Mouse (Mus musculus): ENCODE data around the gene Ston2.

Ston2 gene

DNA sequence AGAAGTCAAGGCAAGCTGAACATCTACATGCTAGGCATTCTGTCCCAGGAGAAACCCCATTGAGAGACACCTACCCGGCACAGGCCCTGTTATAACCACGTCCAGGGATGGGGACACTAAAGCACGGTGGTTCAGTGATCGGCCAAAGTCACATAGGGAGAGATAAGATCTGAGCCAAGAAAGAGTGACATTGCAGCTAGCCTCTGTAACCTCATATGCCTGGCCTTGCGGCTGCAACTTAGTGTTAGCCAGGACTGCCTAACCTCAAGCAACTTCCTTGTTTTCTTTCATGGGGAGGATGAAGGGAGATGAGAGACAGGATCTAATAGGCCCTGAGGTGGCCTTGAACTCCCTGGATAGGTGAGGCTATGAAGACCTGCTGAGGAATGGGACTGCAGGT lies 122.8 kb downstream of the Ston2 start:
- DNase-seq (ENCODE audit: low read depth, low spot score) = no peak

DNA sequence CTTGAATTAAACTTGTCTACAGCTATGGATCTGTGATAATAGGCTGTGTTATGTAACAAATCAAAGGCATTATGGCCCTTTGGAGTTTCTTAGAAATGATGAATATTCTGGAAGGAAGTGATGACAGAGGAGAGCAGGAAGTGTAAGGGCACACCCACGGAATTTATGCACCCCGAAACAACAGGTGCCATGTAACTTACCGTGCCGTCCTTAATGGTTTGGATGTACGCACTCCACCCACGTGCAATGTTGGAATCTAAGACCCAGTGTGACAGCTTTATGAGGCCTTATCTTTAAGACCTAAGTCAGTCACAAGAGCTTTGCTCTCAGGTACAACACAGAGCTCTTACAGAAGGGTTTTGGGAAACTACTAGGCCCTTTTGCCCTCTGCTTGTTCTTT lies 124.9 kb downstream of the Ston2 start:
- no peak for DNase-seq (ENCODE audit: low read depth, low spot score)

DNA sequence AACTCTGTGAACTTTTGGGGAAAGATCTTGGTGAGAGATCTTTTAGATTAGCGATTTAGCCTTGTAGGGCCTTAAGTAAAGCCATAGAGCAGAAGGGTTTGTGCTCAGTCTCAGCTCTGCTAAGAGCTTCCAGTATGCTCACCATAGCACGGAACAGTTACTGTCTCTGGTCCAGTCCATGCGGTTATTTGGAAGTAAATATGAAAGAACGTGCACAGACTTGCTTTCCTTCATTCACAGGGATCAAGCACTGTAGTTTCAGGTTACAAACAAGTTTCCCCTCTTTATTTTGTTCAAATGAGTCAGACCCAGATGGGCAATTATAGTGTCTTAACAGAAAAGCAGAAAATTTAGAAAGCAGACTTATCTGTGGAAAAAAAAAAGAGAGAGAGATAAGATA lies 125.3 kb downstream of the Ston2 start:
- no peak for DNase-seq (ENCODE audit: low read depth, low spot score)

DNA sequence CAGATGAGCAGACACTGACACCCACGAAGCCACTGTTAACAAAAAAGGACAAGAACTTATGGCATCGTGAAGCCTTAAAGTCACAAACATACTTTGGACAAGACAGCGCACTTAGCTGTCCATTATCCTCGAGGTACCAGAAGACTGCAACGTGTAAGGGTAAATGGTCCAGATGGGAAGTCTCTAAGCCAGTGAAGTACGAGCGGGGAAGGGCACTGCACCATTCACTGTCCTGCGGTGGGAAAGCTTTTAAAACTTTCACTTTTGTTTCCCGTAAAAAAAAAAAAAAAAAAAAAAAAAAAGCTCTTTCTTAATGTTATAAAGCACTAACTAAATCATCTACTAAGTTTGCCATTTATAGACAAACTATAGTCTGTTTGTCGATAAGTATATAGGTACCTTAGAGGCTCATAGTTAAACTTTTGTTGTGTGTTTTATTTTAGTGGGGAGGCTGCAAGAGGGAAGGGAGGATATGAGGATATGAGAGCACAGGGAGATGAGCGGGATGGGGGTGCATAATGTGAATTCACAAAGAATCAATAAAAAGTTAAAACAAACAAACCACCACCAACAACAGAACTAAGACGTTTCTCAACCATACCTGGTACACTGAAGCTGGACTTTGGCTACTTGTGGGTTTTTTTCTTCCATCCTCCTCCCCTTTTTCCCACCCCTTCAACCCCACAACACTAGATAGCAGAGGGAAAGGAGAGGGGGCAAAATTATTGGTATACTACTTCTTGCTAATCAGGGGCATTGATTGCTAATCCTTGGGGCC lies 127.4 kb downstream of the Ston2 start:
- DNase-seq (ENCODE audit: low read depth, low spot score) = no peak

DNA sequence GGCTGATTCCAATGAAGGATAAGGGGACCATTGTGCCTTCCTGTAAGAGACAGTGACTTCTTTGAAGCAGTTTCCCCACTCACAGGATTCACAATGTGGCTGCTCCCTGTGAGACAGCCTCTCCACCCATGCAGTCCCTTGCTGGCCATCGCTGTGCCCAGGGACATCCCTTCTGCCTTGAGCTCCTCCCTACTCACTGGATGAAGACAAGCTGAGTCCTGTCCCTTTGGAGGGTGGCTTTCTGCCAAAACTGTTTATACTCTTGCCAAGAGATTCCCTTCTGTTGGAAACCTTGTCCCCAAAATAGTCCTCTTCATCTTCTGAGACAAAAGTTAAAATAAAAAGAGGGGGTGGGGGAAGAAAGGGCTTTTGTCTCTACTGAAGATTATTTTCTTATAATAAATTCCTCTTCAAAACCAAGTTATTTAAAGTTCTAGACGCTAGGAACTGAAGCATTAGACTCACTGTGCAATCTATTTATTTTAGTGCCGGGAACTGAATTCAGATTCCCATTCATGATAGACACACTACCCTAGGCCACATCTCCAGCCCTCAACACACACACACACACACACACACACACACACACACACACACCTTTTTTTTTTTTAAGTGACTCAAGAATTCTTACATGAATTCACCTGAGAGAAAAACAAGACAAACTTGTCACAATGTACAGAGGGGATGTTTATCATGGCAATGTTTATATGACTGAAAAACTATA lies 133.6 kb downstream of the Ston2 start:
- peak; percentile 49 for DNase-seq (ENCODE audit: low read depth, low spot score)

DNA sequence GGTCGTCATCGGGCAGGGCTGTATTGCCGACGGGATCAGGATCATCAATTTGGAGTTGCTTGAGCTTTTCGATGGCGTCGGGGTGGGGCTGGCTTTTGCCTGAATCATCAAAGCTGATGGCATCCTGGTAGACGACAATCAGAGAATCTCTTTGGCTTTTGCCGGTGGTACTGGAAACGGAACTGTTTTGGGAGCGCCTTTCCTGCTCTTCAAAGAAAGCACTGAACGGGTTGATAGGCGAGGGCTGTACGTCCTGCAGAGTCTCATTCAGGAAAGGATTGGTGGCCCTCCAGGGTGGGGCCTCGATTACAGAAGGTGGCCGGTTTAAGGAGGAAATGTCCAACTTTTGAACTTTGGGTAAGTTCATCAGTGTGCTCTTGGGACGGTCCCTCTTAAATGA lies 139.8 kb downstream of the Ston2 start:
- no peak for DNase-seq (ENCODE audit: low read depth, low spot score)

DNA sequence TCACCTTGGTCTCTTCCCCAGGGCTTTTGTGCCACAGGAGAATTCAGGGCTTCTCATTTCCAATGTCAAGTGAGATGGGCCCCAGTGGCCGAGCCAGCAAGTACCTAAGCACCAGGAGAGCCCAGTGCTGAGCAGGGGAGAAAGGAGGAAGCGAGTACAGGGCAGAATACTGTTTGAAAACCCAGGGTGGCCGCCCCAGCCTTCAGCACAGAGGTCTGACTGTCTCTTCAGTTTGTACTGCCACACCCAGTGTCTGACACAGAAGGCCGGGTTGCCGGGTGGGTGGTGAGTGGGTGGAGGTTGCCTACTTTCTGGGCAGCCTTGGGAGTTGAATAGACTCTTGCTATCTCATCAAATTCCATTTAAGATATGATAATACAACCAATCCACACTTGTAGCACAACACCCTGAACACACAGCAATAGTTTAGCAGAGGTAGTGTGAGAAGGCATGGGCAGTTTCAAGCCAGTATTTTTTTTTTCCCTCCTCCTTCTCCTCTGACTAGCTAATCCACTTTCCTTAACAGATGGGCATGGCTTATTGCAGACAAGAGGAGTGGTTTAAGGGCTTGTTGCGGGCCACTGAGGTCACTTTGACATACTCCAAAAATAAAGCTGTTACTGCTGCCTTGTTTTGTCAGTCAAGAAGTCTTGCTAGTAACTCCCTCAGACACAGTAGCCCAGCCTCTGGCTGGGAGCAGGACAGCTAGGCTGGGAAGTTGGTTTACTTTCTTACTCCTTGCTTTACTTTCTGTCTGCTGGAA lies 142.6 kb downstream of the Ston2 start:
- DNase-seq (ENCODE audit: low read depth, low spot score) = no peak

DNA sequence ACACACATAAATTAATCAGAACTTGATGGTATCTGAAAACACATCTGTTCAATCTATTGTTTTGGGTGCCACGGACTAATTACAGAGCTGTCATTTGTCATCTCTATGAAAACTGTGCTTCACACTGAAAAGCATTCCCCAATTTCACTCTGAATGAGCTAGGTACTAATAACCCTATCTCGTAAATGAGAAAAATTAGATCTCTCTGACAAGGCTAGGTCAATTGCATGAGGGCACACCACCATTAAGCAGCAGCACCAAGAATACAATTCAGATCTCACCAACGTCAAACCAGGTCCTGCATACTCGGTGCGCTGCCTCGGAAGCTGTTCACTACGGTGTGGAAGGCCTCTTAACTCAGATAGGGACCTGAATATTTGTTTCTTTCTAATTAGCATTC lies 145.0 kb downstream of the Ston2 start:
- DNase-seq (ENCODE audit: low read depth, low spot score) = no peak

DNA sequence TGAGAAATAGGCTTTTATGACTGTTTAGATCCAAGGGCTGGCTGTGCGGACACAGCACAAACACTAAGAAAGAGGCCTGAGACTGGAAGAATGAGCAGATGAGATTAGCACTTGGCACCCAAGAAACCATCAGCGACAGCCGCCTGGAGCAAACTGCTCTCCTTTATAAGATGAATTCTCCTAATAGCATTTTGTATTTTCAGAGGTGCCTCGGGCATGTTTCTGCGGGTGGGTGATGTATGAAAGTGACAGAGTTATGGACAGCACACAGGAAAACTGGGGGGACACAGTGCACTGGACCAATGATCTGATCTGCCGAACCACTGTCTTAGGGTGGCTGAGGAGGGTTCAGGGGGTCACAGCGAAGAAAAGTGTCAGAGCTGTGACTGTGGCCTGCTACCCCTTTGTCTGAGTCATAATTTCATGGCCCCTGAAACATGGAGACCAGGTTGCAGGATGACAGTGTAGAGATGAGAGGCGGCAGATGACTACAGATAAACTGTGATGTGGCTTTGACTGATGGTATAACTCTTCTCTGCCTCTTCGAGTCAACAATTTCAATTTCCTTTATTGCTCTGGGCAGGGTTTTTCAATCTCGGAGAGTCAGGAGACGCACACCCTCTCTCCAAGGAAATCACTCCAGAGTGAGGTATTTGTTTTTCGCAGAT lies 145.6 kb downstream of the Ston2 start:
- DNase-seq (ENCODE audit: low read depth, low spot score) = no peak

DNA sequence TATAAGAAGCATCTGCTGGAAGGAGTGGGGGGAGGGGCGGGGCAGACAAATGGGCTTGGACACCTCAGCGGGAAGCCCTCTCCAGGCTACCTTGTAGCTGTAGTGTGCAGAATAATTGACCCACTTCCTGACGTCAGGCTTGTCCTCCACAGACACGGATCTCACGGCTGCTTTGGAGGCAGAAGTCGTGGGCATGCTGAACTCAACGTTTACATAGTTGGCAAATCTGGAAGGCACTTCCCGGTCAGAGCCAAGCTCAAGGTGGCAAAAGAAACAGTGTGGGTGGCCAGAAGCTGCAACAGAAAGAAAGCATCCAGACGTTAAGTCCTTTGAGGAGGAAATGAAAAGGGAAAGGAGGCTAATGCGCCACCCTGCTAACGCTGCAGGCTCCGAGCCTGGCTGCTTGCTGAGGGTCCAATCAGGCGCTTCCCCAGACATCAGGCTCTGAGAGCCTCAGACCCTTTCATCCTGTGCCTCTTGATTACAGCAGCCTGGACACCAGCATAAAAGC lies 146.5 kb downstream of the Ston2 start:
- peak; percentile 50 for DNase-seq (ENCODE audit: low read depth, low spot score)

DNA sequence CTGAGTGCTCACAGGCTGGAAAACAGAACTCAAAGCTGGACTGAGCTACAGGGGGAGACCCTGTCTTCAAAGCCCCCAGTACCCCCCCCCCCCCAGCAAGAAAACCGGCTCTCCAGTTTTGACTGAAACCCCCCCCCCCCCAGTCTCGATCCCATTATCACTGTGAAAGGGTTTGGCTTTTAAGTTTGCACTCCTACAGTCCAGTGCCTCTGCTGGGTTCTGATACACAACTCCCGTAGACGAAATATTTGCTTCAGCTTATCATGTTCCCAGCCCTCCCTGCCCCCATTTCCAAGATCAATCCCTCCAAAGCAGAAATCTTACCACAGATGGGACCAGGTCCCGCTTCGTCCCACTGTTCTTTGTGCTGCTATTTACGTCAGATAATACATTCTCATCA lies 147.1 kb downstream of the Ston2 start:
- DNase-seq (ENCODE audit: low read depth, low spot score) = no peak

DNA sequence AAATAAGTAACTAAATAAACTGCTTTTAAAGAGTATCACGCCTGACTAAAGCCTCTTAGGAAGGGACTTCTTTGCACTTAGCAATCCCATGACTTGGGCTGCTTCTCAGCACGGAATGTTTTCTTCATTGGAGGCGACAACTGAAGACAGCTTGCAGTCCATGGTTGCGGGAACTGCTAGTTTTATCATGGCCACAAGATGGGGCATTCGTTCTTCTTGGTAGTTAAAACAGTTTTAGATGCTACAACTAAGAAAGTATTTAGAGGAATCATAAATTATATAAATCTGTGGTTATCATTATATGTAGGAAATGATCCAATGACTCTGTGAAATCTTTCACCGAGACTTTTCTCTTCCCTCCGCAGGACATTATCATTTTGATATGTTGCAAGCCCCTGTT lies 147.5 kb downstream of the Ston2 start:
- DNase-seq (ENCODE audit: low read depth, low spot score) = peak; percentile 60

DNA sequence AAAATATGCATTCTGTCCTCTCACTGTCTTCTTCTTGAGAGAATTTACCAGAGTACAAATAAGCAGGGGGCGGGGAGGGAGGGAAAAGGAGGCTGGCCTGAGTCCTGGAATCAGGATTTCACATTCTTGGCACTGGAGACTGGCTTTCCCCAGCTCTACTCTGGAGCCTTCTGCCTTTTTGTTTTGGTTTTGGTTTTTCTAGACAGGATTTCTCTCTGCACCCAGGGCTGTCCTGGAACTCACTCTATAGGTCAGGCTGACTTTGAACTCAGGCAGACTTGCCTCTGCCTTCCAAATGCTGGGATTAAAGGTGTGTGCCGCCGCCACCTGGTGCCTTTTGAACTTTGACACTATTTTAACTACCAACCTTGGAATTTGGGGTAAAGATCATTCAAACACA lies 149.8 kb downstream of the Ston2 start:
- DNase-seq (ENCODE audit: low read depth, low spot score) = no peak

DNA sequence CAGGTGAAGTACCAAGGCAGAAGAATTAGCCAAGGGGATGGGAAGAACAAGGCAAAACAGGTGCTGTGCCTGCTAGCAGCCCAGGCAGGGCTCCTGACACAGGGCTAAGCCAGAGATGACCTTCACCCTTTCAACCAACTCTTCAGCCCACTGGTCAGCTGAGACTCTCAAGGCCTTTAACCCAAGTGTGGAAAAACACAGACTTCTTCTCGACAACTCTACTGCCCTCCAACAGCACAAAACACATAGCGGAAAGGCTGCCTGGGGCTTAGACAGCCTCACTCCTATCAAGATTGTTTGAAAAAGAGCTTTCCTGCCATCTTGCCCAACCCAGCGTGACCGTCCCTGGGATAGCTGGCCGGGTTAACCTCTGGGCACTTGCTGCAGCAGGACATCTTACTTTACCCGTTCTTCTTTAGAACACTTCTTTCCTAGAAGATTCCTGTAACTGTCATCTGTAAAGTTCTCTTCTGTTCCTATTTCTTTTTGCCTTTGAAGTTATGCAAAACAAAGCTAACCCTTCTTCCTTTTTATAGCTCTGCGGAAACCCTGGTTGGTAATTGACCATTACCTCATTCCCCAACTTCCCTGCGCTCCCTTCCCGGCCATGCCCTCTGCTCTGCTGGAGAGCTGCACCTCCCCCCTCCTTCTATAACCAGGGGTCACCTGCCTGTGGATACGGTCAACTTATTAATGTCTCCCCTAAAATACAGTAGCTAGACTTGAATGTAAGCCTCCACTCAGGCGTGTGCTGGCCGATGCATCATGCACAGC lies 150.9 kb downstream of the Ston2 start:
- no peak for DNase-seq (ENCODE audit: low read depth, low spot score)

DNA sequence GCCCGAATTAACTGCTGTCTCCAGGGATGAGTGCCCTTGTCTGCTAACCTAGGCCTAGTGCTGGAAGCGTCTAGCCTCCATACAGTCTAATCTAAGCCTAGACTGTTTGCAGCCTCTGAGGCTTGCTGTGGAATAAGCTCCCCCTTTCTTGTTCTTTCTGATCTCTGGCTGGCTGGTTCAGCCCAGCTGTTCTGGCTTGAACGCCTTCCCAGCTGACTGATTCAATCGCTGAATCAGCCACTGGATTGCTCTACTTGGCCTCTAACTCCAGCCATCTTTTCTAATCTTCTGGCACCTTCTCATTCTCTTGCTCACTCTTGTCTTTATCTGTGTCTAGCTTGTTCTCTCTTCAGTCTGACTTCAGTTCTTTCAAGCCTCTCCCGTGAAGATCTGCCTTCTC lies 161.7 kb downstream of the Ston2 start:
- DNase-seq (ENCODE audit: low read depth, low spot score) = no peak

DNA sequence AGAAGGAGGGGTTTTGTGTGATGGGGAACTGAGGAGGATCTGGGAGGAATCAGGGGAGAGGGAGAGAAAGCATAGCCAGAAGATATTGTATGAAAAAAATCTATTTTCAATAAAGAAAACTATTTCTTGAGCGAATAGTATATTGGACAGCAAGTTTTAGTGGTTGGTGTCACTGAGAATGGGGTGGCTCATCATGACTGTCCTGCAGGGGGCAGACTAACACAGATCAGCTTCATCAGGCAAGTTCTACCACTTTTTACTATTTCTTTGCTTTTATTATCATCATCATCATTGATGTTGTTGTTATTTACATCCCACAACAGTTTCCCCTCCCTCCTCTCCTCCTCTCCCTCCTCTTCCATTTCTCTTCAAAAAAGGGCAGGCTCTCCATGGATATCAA lies 163.2 kb downstream of the Ston2 start:
- no peak for DNase-seq (ENCODE audit: low read depth, low spot score)

DNA sequence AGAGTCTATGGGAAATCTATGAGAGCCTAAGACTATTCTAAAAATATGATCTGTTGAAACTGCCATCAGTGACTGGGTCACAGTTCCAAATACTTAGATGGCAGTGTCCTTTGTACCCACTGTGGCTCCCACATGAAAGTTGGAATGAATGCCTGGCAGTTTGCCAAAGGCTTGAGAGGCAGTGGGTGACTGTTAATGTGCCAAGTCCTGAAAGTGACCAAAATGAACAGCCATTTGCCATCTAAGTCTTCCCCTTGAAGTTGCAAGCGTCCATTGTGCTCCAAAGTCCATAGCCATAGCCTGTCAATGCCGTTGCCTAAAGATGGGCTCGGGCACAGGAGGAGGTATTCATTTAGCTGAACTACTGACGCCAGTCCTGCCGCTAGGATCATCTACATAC lies 178.8 kb downstream of the Ston2 start:
- no peak for DNase-seq (ENCODE audit: low read depth, low spot score)

DNA sequence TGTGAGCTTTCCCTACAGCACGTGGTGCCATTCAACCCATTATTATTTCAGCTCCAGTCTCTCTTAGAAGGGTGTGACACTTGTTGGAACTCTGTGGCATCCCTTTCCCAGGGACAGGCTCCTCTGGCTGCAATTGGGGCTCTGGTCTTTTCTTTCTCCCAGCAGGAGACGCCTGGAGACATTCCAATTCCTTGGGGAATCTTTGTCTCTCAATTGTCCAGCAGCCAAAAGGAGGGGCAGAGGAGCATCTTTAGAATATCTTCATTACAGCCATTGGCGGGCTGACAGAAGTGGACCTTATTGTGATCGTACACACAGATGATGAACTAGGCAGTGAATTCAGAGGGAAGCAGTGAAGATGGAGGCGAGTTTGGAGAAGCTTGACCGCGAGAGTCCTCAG lies 180.5 kb downstream of the Ston2 start:
- DNase-seq (ENCODE audit: low read depth, low spot score) = no peak

DNA sequence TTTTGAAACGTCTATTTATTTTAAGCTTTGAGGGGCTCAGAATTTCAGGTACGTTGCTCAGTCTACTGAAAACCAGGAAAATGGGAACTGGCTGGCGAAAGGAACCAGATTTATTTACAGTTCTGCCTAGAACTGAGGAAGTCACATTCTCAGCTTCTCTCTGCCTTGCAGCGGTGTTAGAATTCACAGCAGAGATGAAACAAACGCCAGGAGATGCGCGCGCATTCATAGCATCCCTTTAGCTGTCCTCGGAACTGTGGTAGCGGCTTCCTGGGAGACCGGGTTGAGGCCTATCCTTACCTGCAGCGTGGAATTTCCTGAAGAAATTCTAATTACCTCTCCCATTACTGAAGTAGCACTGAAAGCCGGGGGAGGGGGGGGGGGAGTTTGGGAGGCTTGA lies 181.5 kb downstream of the Ston2 start:
- DNase-seq (ENCODE audit: low read depth, low spot score) = no peak

DNA sequence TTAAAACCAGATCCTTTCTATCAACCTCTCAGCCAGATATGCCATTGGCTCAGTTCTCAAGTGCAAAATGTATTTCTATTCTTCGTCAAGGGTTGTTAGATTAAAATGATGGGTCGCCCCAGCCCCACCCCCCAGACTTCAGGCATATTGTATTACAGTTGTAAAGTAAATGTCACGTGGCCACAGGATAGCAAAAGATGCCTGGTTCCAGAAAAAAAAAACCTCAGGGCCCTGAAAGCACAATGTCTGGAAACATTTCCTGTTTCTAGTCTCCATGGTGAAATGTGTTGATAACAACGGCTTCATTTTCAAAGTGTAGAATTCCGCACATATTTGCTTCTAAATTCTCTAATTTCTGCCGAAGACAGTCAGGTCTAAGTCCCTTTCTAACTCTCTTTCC lies 183.6 kb downstream of the Ston2 start:
- DNase-seq (ENCODE audit: low read depth, low spot score) = no peak

DNA sequence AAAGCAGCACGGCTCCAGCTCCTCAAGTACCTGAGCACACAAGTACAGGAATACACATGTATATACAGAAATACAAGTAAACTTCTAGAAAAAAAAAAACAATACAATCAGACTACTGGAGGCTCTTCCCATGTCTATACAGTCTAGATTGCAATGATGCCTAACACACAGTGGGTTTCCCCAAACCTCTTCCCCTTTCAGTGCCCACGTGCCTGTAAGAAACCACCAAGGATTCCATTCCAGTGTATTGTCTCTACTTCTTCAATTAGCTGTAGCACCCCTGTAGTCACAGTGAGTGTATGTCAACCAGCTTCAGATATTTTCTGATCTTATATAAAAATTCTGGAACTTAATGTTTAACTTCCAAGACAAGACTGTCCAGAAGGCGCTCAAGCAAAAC lies 196.1 kb downstream of the Ston2 start:
- no peak for DNase-seq (ENCODE audit: low read depth, low spot score)

All from telencephalon, adult 2 months (tissue).